Mouse (Mus musculus) mouse embryonic stem cell (cell line): ENCODE measurements around the gene 1600002K03Rik.

Source experiments
- in situ Hi-C, 2 experiments: fragments of 300-500 bp; cut with MboI; formaldehyde crosslinking; loops; 1 replicate in 1 of 2; 3 replicates in 1 of 2; pipeline ENCODE4 v1.14.3; 2019 to 2020; ENCODE audit warnings: low sequenced_read_pairs in 2 of 2, low pct_unique_long_range_greater_than_20kb in 1 of 2, mixed read lengths in 1 of 2; ENCODE audit not compliant: unreplicated experiment in 1 of 2

1600002K03Rik gene

GRCm38 (mm10) chr10:80151211-80152034 is 21.3 kb upstream of the 1600002K03Rik start:
- in situ Hi-C loops: no loop called here

- in situ Hi-C loops: no loop called here
Observed at GRCm38 (mm10) chr10:80152071-80152872, 20.5 kb upstream of the 1600002K03Rik start.

DNA sequence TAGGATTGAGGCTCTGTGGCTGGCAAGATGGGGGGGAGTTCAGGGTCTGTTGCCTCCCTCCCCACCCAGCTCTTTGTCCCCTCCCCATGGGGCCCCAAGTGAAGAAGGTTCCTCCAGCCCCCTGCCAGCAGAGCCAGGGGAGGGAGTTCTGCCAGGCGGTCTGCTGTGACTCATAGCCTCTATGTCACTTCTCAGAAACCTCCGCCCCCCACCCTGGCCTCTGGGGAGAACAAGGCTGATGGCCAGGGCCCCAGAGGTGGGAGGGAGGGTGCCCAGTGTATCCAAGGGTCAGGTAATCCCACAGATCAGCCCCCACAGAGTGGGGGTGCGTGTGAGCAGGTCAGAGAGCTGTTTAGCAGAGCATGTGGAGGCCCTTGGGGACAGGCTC is 19.9 kb upstream of the 1600002K03Rik start:
- in situ Hi-C loops: no loop called here

DNA sequence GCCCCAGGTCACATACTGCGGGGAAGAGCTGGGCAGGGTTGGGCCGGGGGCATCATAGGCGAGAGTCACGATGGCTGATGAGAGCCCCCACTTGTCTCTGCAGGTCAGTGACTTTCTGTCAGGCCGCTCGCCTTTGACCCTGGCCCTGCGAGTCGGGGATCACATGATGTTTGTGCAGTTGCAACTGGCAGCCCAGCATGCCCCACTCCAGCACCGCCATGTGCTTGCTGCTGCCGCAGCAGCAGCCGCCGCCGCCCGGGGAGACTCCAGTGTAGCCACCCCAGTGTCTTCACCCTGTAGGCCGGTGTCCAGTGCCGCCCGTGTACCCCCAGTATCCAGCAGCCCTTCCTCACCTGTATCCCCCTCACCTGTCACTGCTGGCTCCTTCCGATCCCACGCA is 19.0 kb upstream of the 1600002K03Rik start:
- in situ Hi-C loops: no loop called here

GRCm38 (mm10) chr10:80154384-80154783 is 18.4 kb upstream of the 1600002K03Rik start:
- in situ Hi-C loops: no loop called here

GRCm38 (mm10) chr10:80155277-80155676 is 17.5 kb upstream of the 1600002K03Rik start:
- in situ Hi-C loops: no loop called here

- in situ Hi-C loops: no loop called here
Observed at GRCm38 (mm10) chr10:80156002-80156751, 16.6 kb upstream of the 1600002K03Rik start.

DNA sequence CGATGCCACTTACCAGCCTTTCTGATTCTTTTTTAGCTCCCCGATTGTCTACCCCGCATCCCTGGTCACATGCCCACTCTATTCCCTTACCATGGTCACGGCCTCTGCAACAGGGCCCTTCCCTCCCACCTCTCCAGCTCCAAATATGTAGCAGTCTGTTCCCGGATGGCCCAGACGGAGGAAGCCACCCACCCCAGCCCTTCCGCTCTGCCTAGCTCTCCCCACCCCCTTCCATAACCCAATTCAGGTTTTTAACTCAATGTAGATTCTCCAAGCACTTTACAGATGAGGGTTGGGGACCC is 16.0 kb upstream of the 1600002K03Rik start:
- in situ Hi-C loops: no loop called here

DNA sequence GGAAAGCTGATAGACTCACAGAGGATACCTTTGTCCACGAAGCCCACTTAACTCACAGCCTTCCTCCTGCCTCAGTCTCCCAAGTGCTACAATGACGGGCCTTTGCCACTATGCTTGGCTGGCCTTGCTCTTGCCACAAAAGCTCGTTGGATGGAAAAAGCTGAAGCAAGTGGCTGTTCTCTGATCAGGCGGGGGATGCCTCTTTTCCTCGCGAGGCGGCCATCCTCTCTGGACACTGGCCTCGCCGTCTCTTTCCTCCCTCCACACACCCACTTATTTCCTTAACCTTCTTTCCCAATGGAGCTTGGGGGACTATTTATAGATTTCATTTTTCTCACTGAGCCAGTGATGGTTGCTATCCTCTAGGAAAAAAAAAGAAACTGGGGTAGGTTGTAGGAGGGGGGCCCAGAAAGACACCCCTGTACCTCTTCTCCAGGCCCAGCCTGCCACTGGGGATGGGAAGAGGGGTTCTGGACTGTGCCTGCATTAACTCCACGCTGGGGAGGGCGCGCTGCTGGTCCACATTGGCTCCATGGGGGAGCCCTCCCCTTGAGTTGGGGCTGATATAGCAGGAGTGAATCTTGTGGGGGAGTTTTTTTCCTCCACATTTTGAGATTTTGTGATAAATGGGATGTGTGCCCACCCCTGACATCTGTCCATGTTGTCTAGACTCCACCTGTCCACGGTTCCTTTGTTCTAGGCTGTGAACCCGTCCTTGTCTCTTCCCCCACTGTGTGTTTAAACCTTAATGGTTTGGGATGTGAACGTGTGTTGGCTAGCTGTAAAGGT is 15.4 kb upstream of the 1600002K03Rik start:
- in situ Hi-C loops: no loop called here

- in situ Hi-C loops: no loop called here
Observed at GRCm38 (mm10) chr10:80158307-80158986, 14.3 kb upstream of the 1600002K03Rik start.

DNA sequence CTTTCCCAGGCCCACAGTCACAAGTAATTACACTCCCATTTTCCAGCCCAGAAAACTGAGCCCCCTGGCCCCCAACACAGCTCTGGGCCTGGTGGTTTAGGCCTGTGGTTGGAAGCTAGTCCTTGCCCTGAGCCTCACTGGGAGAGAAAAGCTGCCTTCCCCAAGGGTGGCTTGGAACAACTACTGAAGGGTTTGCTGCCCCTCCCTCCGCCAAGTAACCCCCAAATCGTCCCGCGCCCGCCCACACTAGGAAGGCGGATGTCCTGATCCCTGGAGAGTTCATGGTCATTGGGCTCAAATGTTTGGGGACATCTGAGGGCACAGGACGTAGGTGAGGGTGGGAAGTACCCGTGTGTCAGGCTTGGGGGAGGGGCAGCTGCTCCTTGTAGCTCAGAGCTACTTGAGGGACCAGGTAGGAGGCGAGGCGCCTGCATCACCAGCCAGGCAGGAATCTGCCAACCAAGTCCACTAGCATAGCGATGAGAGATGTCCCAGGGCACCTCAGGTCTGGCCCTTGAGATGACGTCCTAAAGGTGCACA is 13.7 kb upstream of the 1600002K03Rik start:
- in situ Hi-C loops: no loop called here

DNA sequence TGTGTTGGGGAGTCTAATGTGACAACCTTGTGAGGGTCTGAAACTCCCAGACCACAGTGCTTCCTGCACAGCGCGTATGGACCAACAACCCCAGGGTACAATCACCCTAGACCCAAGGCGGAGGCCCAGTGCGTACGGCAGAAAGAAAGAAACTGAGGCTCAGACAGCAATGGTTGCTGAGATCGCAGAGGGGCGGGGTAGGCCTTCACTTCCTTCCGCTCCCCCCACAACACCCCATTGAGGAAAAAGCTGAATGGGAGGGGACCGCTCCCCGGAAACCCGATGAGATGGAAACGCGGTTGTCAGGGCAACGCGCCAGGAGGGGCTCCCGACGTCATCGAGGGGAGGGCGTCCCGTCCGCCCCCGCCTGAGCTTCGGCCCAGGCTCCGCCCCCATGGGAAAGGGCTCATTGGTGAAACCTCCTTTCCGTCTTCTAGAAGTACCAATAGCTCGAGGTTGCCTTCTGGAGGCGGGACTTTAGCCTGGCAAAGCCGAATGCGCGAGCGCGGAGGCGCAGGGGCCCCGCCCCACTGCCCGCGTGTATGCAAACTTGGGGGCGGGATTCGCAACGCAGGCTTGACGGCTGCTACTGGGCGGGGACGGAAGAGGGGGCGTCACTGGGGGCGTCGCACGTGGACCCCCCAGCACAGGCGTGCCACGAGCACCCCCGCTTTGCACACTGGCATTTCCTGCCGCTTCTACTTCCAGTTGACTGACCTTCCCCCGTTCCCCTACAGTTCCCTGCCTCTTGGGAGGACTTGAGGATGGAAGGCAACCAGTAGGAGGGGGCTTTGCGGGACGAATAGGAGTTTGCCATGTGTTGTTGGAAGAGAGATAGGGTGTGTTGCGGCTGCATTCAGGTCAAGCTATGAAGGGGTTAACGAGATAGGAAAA is 12.9 kb upstream of the 1600002K03Rik start:
- in situ Hi-C loops: no loop called here

DNA sequence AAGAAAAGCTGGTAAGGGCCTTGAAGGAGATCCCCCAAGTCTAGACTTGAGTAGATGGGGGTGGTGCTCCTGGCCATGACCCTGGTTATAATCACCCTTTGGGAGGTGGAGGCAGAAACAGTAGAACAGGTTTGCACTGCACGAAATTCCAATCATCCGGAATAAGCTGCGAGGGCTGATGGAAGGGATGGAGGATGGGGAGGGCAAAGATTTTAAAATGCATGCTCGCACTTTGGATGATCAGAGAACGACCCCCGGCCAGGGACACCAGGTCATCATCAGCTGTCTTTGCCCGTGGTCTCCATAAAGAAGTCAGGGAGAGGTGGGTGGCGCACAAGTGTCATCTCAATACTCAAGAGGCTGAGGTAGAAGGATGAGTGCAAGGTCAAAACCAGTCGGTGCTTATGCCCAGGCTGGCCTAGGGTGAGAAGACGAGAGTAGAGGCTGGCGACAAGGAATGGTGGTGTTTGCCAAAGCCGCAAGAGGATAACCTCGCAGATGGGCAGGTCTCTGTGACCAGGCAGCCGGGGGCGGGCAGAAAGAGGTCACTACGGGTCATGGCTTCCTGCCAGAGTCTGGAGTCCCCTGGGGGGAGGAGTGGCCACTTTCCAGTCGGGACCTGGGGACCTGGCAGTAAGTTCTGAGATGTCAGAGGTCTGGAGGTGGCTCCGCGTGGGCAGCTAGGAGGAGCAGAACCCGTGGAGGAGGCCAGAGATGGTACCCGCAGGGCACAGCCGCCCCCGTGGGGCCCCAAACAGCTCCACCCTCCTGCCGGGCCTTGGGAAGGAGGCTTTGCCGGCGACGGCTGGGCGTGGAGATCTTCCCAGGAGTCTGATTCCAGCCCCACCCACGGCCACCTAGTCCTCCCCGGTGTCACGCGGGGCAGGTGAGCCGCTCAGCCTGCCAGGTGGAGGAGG is 12.0 kb upstream of the 1600002K03Rik start:
- in situ Hi-C loops: no loop called here

DNA sequence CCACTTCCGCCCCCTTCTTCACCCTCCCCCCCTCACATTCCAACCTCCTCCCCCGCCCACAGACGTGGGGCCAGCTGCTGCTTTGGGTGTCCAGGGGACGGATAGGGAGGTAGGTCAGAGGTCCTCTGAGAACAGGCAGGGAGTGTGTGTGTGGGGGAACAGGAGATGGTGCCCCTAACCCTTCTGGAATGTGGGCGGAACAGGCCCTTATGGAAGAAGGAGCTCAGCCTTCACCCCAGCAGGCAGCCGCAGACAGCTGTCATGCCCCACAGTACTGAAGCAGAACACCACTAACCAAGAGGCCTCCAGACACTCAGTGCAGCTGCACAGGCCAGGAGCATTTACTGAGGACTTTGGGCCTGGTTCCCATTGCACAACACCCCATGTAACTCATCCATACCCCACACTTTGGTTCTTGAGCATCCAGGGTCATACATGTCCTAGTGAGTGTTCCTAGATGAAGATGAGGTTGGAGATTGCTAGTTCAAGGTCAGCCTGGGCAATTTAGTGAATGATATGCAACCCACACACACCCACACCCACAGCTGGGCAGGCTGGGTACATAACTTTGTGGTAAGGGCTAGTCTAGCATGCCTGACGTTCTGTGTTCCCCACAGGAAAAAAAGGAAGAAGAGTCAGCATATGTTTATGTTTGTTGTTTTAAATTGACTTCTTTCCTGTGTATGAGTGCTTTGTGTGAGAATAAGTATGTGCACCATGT is 11.1 kb upstream of the 1600002K03Rik start:
- in situ Hi-C loops: no loop called here

DNA sequence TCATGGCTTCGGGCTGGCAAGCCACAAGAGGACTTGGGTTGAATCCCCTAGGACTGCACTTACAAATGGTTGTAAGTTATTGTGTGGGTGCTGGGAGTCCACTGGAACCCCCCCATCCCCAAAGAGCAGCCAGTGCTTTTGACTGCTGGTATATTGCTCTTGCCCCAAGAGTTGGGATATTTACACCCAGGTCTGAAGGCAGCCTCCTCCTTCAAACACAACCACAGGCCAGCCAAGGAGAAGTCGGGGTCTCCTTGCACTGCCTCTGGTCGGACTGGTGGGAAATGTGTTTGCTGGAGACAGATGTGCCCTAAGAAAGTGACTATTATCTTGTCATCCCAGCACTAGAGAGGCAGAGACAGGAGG is 10.5 kb upstream of the 1600002K03Rik start:
- in situ Hi-C loops: no loop called here
